Mouse (Mus musculus) hindbrain, postnatal 0 days (tissue): ENCODE measurements around the gene Unc5b. TPM values are rescaled to one million over a fixed set of nuclear protein-coding genes. Genes with fewer than 3 reads are reported as not detected.
A peak's percentile ranks its signal among the peaks of the same experiment; 100 is the strongest.

ENCODE experiments used
- ATAC-seq: fragments of 200-750 bp; cut with Nextera tagmentation; 2 replicates; pipeline ENCODE4 v1.8.0; 2017; ENCODE audit warnings: mild to moderate bottlenecking, moderate TSS enrichment, moderate library complexity
- DNase-seq: peaks from one replicate; pipeline ENCODE4 v3.0.0-alpha.2; 2015; ENCODE audit warnings: low spot score
- H3K27ac ChIP-seq: fragments of 300-500 bp; sonication (generic); 2 replicates; pipeline ENCODE4 v1.5.1; 2014; ENCODE audit warnings: mild to moderate bottlenecking
- H3K27me3 ChIP-seq: fragments of 300-500 bp; sonication (generic); 2 replicates; pipeline ENCODE4 v1.6.1; 2014; ENCODE audit warnings: low read length, mixed read lengths; ENCODE audit not compliant: insufficient read depth
- H3K36me3 ChIP-seq: fragments of 300-500 bp; sonication (generic); 2 replicates; pipeline ENCODE4 v1.6.1; 2014; ENCODE audit warnings: low read length, mixed read lengths; ENCODE audit not compliant: insufficient read depth
- H3K4me1 ChIP-seq: fragments of 300-500 bp; sonication (generic); 2 replicates; pipeline ENCODE4 v1.6.1; 2014; ENCODE audit warnings: antibody characterized with exemption, low read length, mixed read lengths; ENCODE audit not compliant: insufficient read depth
- H3K4me2 ChIP-seq: fragments of 300-500 bp; sonication (generic); 2 replicates; pipeline ENCODE4 v1.6.1; 2014; ENCODE audit warnings: low read depth, mild to moderate bottlenecking, low read length, moderate library complexity, mixed read lengths
- H3K4me3 ChIP-seq: fragments of 300-500 bp; sonication (generic); 2 replicates; pipeline ENCODE4 v1.5.1; 2014; ENCODE audit warnings: low read length
- H3K9ac ChIP-seq: fragments of 300-500 bp; sonication (generic); replicated peaks from 2 replicates; pipeline ENCODE4 v1.6.1; 2014; ENCODE audit warnings: mild to moderate bottlenecking, low read length, moderate library complexity, mixed read lengths
- H3K9me3 ChIP-seq: fragments of 300-500 bp; sonication (generic); 2 replicates; pipeline ENCODE4 v1.6.1; 2016; ENCODE audit warnings: low read length, mixed read lengths
- CTCF ChIP-seq: IDR thresholded peaks from 2 replicates; pipeline ENCODE4 v1.5.1; 2016; ENCODE audit warnings: antibody characterized with exemption, control low read depth, low read depth
- WGBS: fragments of 180-500 bp; shearing (Covaris S2); extraction: QIAGEN DNeasy Blood & Tissue Kit; methylation state at CpG from one replicate; pipeline ENCODE4 v1.1.7; 2014; 5-methylcytosine and 5-hydroxymethylcytosine counted together
- polyA plus RNA-seq: library from polyadenylated mRNA; unstranded; fragments of >200 nt; fragmentation: Nextera tagmentation; extraction: Ambion mirVana; gene quantifications from 2 replicates; pipeline ENCODE4 v1.2.1, GENCODE M21; 2015
- total RNA-seq: library from RNA; depleted of rRNA; stranded (reverse); fragments of >200 nt; gene quantifications from 2 replicates; pipeline ENCODE4 v1.2.3, GENCODE M21; 2014

Unc5b gene
- total and polyA plus RNA-seq, 2 experiments from 2014 or later: 1.8 to 27.3 TPM

DNA sequence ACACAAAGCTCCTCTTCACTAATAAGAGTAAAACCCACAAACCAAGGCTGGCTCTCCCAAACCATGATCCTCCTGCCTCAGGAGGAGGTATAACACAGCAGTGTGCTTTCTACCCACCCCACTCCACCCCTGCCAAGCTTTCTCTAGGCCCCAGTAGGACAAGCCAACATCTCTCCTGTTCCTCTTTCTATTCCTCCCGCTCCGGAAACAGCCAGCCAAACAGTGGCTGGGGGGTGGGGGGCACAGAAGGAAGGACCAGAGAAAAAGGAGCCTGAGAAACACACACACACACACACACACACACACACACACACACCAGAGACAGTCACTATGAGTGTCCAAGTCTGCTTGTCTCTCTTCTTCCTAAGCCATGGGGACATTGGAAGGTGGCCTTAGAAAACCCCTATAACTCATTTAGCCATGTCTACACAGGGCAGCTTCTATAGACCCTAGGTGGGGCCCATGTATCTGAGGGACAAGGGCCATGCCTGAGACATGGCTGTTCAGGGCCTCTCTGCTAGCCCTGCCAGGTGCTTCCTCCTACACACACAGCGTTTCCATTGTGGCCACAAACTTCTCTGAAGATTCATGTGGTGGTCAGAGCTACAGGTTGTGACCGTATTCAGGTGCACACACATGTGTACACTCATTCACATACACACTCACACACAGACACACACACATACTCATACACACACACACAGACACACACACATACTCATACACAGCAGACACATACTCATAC lies 91.6 kb downstream of the Unc5b start:
- 90% methylated on average over 4 of the region's 4 CpGs for WGBS
- ATAC-seq (no peak), DNase-seq (no peak)
- no peaks in the 10 kb centered on the region for H3K27me3 ChIP-seq
- no peak for TF ChIP-seq CTCF
- H3K4me3 ChIP-seq: no peak overlapping the region
- no peak overlapping the region for H3K9ac ChIP-seq
- H3K9me3 ChIP-seq: no peaks in the 10 kb centered on the region
- H3K4me1 ChIP-seq: no peaks in the 10 kb centered on the region
- H3K4me2 ChIP-seq: no peak overlapping the region
- H3K36me3 ChIP-seq: no peaks in the 10 kb centered on the region
- H3K27ac ChIP-seq: no peak overlapping the region

- Histone ChIP-seq H3K27me3 (no peaks in the 10 kb centered on the region), H3K9me3 (no peaks in the 10 kb centered on the region), H3K4me3 (no peak overlapping the region), H3K4me1 (no peaks in the 10 kb centered on the region), H3K36me3 (no peaks in the 10 kb centered on the region), H3K27ac (no peak overlapping the region), H3K4me2 (no peak overlapping the region), H3K9ac (no peak overlapping the region)
- no peak for ATAC-seq
- no peak for TF ChIP-seq CTCF
- 79% methylated on average over 8 of the region's 9 CpGs for WGBS
- no peak for DNase-seq
Observed at GRCm38 (mm10) chr10:60737886-60738640, 93.3 kb downstream of the Unc5b start.

DNA sequence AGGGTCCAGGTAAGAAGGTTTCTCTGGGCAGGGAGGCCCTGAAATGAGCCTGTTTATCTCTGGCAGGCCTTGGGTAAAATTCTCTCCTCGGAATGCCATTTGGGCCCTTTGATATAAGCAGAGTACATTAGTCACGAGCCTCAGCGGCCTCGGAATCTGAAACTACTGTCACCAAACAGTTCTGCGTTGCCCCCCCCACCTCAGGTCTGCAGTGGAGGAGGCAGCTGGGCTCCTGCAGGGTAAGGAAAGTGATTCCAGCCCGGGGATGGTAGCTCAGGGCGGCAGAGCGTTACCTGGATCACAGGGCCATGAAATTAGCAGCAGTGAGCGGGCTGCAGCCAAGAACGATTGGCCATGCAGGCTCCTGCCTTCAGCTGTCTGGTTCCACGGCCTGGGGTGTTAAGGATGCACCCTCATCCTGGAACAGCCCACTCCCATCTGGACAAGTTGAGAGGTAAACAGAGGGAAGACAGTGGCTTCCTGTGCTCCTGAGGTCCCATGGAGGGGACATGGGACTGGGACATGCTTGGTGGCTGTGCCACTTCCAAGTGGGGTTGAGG lies 94.1 kb downstream of the Unc5b start:
- Histone ChIP-seq H3K27ac (0 out of 2 replicates have a peak overlapping the region, but pooled peaks have one; percentile 3), H3K4me3 (no peak overlapping the region), H3K9ac (no peak overlapping the region), H3K36me3 (no peaks in the 10 kb centered on the region), H3K27me3 (no peaks in the 10 kb centered on the region), H3K9me3 (no peaks in the 10 kb centered on the region), H3K4me1 (peaks cover under 1% of the 10 kb centered on the region; the same call in 1 of the 2 replicates), H3K4me2 (no peak overlapping the region)
- DNase-seq (peak; percentile 9), ATAC-seq (no peak)
- no peak for TF ChIP-seq CTCF
- 64% methylated on average over 11 of the region's 11 CpGs for WGBS

GRCm38 (mm10) chr10:60735737-60736136 lies 95.6 kb downstream of the Unc5b start:
- peaks cover 6% of the 10 kb centered on the region; the same call in 1 of the 2 replicates for H3K4me1 ChIP-seq
- H3K27ac ChIP-seq: no peak overlapping the region
- H3K4me3 ChIP-seq: no peak overlapping the region
- DNase-seq: no peak
- TF ChIP-seq CTCF: no peak
- H3K27me3 ChIP-seq: no peaks in the 10 kb centered on the region
- no peak for ATAC-seq
- H3K9me3 ChIP-seq: no peaks in the 10 kb centered on the region
- no peak overlapping the region for H3K9ac ChIP-seq
- WGBS: 94% methylated on average over 1 of the region's 1 CpGs
- no peak overlapping the region for H3K4me2 ChIP-seq
- H3K36me3 ChIP-seq: no peaks in the 10 kb centered on the region

GRCm38 (mm10) chr10:60733471-60733870 lies 97.9 kb downstream of the Unc5b start:
- ATAC-seq: no peak
- H3K9me3 ChIP-seq: no peaks in the 10 kb centered on the region

DNA sequence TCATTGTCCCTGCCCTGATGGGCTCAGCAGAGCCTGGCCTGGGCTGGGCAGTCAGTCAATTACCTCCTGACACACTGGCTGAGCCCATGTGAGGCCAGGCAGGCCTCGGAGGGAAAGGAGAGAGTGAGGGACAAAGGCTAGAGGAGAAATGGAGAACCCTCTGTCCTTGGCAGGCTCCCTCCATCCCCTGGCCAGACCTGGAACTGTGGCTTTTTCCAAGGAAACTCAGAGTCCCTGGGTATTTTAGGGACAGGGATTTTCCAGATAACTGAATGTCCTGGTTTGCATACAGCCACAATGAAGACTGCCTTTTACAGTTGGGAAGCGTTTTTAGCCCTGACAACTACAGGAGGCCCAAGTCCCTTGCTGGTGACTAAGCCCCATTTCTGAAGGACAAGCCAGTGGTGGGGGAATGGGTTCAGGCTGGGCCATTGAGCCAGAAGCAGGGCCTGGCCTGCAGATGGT lies 99.0 kb downstream of the Unc5b start:
- no peaks in the 10 kb centered on the region for H3K9me3 ChIP-seq
- H3K4me2 ChIP-seq: no peak overlapping the region
- peak; percentile 25 for DNase-seq
- no peak overlapping the region for H3K4me3 ChIP-seq
- TF ChIP-seq CTCF: no peak
- H3K36me3 ChIP-seq: no peaks in the 10 kb centered on the region
- peaks cover 6% of the 10 kb centered on the region; the same call in 1 of the 2 replicates for H3K4me1 ChIP-seq
- peak overlapping the region; percentile 66; the same call in 1 of the 2 replicates for H3K27ac ChIP-seq
- H3K27me3 ChIP-seq: no peaks in the 10 kb centered on the region
- H3K9ac ChIP-seq: 0 out of 2 replicates have a peak overlapping the region, but pooled peaks have one; percentile 17
- WGBS: 31% methylated on average over 2 of the region's 2 CpGs
- ATAC-seq: peak; percentile 36; the same call in 1 of the 2 replicates

More at GRCm38 (mm10) chr10:60733471-60733870, 97.9 kb downstream of the Unc5b start:
- H3K9ac ChIP-seq: no peak overlapping the region
- TF ChIP-seq CTCF: no peak
- H3K27ac ChIP-seq: no peak overlapping the region
- peaks cover 6% of the 10 kb centered on the region; the same call in 1 of the 2 replicates for H3K4me1 ChIP-seq
- WGBS: 84% methylated on average over 8 of the region's 8 CpGs
- no peak for DNase-seq
- no peaks in the 10 kb centered on the region for H3K36me3 ChIP-seq
- H3K4me3 ChIP-seq: no peak overlapping the region
- H3K4me2 ChIP-seq: no peak overlapping the region
- H3K27me3 ChIP-seq: no peaks in the 10 kb centered on the region
